Mouse (Mus musculus) hindbrain, embryonic 12.5 days (tissue): ENCODE results near the gene Cir1. TPM values are rescaled to one million over a fixed set of nuclear protein-coding genes. Genes with fewer than 3 reads are reported as not detected.

Source experiments
- ATAC-seq: fragments of 200-750 bp; cut with Nextera tagmentation; 2 replicates; pipeline ENCODE4 v1.8.0; 2017; ENCODE audit warnings: moderate TSS enrichment; ENCODE audit not compliant: low FRiP score
- H3K27ac ChIP-seq: fragments of 300-500 bp; sonication (generic); 2 replicates; pipeline ENCODE4 v1.5.1; 2016; ENCODE audit warnings: mild to moderate bottlenecking
- H3K27me3 ChIP-seq: fragments of 300-500 bp; sonication (generic); 2 replicates; pipeline ENCODE4 v1.6.1; 2016; ENCODE audit warnings: mild to moderate bottlenecking
- H3K36me3 ChIP-seq: fragments of 300-500 bp; sonication (generic); 2 replicates; pipeline ENCODE4 v1.6.1; 2016; ENCODE audit warnings: mild to moderate bottlenecking
- H3K4me1 ChIP-seq: fragments of 300-500 bp; sonication (generic); 2 replicates; pipeline ENCODE4 v1.6.1; 2016
- H3K4me2 ChIP-seq: fragments of 300-500 bp; sonication (generic); replicated peaks from 2 replicates; pipeline ENCODE4 v1.6.1; 2016; ENCODE audit warnings: mild to moderate bottlenecking
- H3K4me3 ChIP-seq: fragments of 300-500 bp; sonication (generic); 2 replicates; pipeline ENCODE4 v1.5.1; 2016; ENCODE audit warnings: mild to moderate bottlenecking
- H3K9ac ChIP-seq: fragments of 300-500 bp; sonication (generic); 2 replicates; pipeline ENCODE4 v1.6.1; 2016; ENCODE audit warnings: mild to moderate bottlenecking, moderate library complexity
- H3K9me3 ChIP-seq: fragments of 300-500 bp; sonication (generic); replicated peaks from 2 replicates; pipeline ENCODE4 v1.6.1; 2016; ENCODE audit warnings: mild to moderate bottlenecking
- WGBS: fragments of 180-500 bp; shearing (Covaris S2); methylation state at CpG from one replicate; pipeline ENCODE4 v1.1.7; 2016; 5-methylcytosine and 5-hydroxymethylcytosine counted together
- polyA plus RNA-seq: library from polyadenylated mRNA; unstranded; fragments of >200 nt; fragmentation: Nextera tagmentation; extraction: Ambion mirVana; gene quantifications from 2 replicates; pipeline ENCODE4 v1.2.1, GENCODE M21; 2016

Gene Cir1
- polyA plus RNA-seq, 1 experiment from 2014 or later: 28.4 TPM

GRCm38 (mm10) chr2:73338415-73338814 lies 25.9 kb upstream of the Cir1 start:
- Histone ChIP-seq H3K4me1 (no peaks in the 10 kb centered on the region), H3K4me2 (no peak overlapping the region), H3K9me3 (no peaks in the 10 kb centered on the region), H3K27ac (no peak overlapping the region), H3K4me3 (no peak overlapping the region), H3K36me3 (no peaks in the 10 kb centered on the region), H3K9ac (no peak overlapping the region), H3K27me3 (no peaks in the 10 kb centered on the region)
- ATAC-seq: no peak
- WGBS: 78% methylated on average over 8 of the region's 8 CpGs

- Histone ChIP-seq H3K36me3 (no peaks in the 10 kb centered on the region), H3K27ac (no peak overlapping the region), H3K9ac (no peak overlapping the region), H3K4me3 (no peak overlapping the region), H3K9me3 (no peaks in the 10 kb centered on the region), H3K4me2 (no peak overlapping the region), H3K27me3 (no peaks in the 10 kb centered on the region), H3K4me1 (no peaks in the 10 kb centered on the region)
- no peak for ATAC-seq
- 92% methylated on average over 3 of the region's 3 CpGs for WGBS
Observed at GRCm38 (mm10) chr2:73335949-73336348, 23.4 kb upstream of the Cir1 start.

GRCm38 (mm10) chr2:73325871-73326270 lies 13.4 kb upstream of the Cir1 start:
- H3K4me3 ChIP-seq: no peak overlapping the region
- no peak for ATAC-seq
- H3K9me3 ChIP-seq: no peaks in the 10 kb centered on the region
- no peaks in the 10 kb centered on the region for H3K27me3 ChIP-seq
- no peaks in the 10 kb centered on the region for H3K4me1 ChIP-seq
- WGBS: 83% methylated on average over 5 of the region's 5 CpGs
- H3K36me3 ChIP-seq: no peaks in the 10 kb centered on the region
- H3K9ac ChIP-seq: no peak overlapping the region
- no peak overlapping the region for H3K4me2 ChIP-seq
- H3K27ac ChIP-seq: no peak overlapping the region

DNA sequence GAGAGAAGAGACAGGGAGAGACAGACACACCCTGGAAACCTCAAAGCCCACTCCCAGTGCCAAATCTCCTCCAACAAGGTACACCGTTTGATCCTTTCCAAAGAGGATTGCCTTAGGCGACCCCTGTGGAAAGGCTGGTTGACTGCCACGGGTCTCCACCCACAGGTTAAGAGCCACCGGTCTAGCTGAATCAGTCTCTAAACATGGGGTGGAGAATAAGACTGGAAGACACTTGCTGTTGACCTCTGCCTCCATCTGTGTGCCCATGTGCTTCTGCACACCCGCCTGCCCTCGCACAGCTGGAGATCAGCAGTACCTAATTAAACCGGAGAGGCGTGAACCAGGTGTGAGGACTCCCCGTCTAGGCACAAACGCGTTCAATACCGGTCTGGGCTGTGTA lies 10.5 kb upstream of the Cir1 start:
- Histone ChIP-seq H3K4me2 (no peak overlapping the region), H3K27ac (no peak overlapping the region), H3K9me3 (no peaks in the 10 kb centered on the region), H3K4me1 (no peaks in the 10 kb centered on the region), H3K36me3 (no peaks in the 10 kb centered on the region), H3K4me3 (no peak overlapping the region), H3K27me3 (no peaks in the 10 kb centered on the region), H3K9ac (no peak overlapping the region)
- WGBS: 71% methylated on average over 12 of the region's 12 CpGs
- ATAC-seq: no peak

- Histone ChIP-seq H3K27ac (no peak overlapping the region), H3K9ac (no peak overlapping the region), H3K4me2 (no peak overlapping the region), H3K4me1 (no peaks in the 10 kb centered on the region), H3K4me3 (no peak overlapping the region), H3K9me3 (no peaks in the 10 kb centered on the region), H3K36me3 (no peaks in the 10 kb centered on the region), H3K27me3 (no peaks in the 10 kb centered on the region)
- WGBS: 91% methylated on average over 5 of the region's 5 CpGs
- no peak for ATAC-seq
Observed at GRCm38 (mm10) chr2:73319218-73319617, 6.7 kb upstream of the Cir1 start.

GRCm38 (mm10) chr2:73317426-73317825 lies 4.9 kb upstream of the Cir1 start:
- Histone ChIP-seq H3K36me3 (no peaks in the 10 kb centered on the region), H3K9ac (no peak overlapping the region), H3K27ac (no peak overlapping the region), H3K27me3 (no peaks in the 10 kb centered on the region), H3K4me3 (no peak overlapping the region), H3K4me1 (no peaks in the 10 kb centered on the region; the same call in 1 of the 2 replicates), H3K9me3 (no peaks in the 10 kb centered on the region), H3K4me2 (no peak overlapping the region)
- 94% methylated on average over 9 of the region's 9 CpGs for WGBS
- ATAC-seq: no peak

- no peak for ATAC-seq
- 0 out of 2 replicates have a peak, but pooled peaks cover 2% of the 10 kb centered on the region for H3K36me3 ChIP-seq
- no peaks in the 10 kb centered on the region for H3K9me3 ChIP-seq
- H3K27me3 ChIP-seq: no peaks in the 10 kb centered on the region
- no peak overlapping the region for H3K4me3 ChIP-seq
- H3K4me1 ChIP-seq: peaks cover 9% of the 10 kb centered on the region
- H3K27ac ChIP-seq: no peak overlapping the region
- no peak overlapping the region for H3K9ac ChIP-seq
- 92% methylated on average over 3 of the region's 3 CpGs for WGBS
- H3K4me2 ChIP-seq: no peak overlapping the region
Observed at GRCm38 (mm10) chr2:73314311-73314710, 1.8 kb upstream of the Cir1 start.

- Histone ChIP-seq H3K9me3 (no peaks in the 10 kb centered on the region), H3K36me3 (peaks cover 11% of the 10 kb centered on the region), H3K4me1 (peaks cover 9% of the 10 kb centered on the region), H3K4me3 (peak overlapping the region; percentile 87), H3K4me2 (peak overlapping the region; percentile 85), H3K9ac (peak overlapping the region; percentile 47; the same call in 1 of the 2 replicates), H3K27ac (no peak overlapping the region), H3K27me3 (no peaks in the 10 kb centered on the region)
- peak; percentile 55 for ATAC-seq
- WGBS: 47% methylated on average over 14 of the region's 14 CpGs
Observed at GRCm38 (mm10) chr2:73313117-73313501, 608 bp upstream of the Cir1 start.

DNA sequence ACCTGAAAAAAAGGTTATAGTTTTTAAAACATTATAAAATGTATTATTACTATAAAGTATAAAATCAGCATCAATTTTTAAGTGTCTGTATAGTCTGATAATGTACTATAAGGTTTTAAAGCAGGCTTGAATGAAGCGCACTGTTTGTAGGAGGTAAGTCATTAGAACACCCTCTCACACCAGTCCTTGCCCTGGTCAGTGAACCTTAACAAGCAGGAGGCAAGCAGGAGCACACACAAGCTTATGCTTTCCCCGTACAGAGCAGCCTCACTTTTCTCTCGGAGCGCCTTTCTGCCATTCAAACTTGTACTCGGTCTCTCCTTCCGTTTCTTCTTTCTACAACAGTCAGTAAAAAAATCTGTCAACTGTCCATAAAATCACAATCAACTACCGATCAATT lies 6.5 kb downstream of the Cir1 start:
- Histone ChIP-seq H3K36me3 (peaks cover 52% of the 10 kb centered on the region), H3K27ac (no peak overlapping the region), H3K4me3 (no peak overlapping the region), H3K4me1 (no peaks in the 10 kb centered on the region; the same call in 1 of the 2 replicates), H3K27me3 (no peaks in the 10 kb centered on the region), H3K9me3 (no peaks in the 10 kb centered on the region), H3K4me2 (no peak overlapping the region), H3K9ac (no peak overlapping the region)
- no peak for ATAC-seq
- 89% methylated on average over 7 of the region's 7 CpGs for WGBS

DNA sequence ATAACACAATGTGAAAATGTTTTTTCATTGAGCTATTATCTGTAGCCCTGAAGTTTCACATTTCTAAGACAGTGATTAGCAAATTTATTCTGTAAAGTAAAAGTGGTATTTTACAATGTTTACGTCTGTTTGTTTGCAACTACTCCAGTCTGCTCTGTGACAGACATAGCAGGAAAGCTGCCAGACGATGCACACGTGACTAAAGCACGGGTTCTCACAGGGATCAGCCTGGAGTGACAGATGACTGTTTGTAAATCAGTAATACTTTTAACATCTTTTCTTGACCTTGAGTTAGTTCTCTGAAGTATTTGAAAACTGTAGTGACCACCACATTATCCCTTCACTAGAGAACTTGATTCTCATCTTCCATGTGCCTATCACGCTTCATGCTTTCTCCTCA lies 8.0 kb downstream of the Cir1 start:
- H3K4me1 ChIP-seq: no peaks in the 10 kb centered on the region
- H3K9ac ChIP-seq: no peak overlapping the region
- H3K27ac ChIP-seq: no peak overlapping the region
- no peaks in the 10 kb centered on the region for H3K27me3 ChIP-seq
- H3K4me3 ChIP-seq: no peak overlapping the region
- no peaks in the 10 kb centered on the region for H3K9me3 ChIP-seq
- WGBS: 94% methylated on average over 5 of the region's 5 CpGs
- ATAC-seq: no peak
- peaks cover 57% of the 10 kb centered on the region for H3K36me3 ChIP-seq
- no peak overlapping the region for H3K4me2 ChIP-seq

DNA sequence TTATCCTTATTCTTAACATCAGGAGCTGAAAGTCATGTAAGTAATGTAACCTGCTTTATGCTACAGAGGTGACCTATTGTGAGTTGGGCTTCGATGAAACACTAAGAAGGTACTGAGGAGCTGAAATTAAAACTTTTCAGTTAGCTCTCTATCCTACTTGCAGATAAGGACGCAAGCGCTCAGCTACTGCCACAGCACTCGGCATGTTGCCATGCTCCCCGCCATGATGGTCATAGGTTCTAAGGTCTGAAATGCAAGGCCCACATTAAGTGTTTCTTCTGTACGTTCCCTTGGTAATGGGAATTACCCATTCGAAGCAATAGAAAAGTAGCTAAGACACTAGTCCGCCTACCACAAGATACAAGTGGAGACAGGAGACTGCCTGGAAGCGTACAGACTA lies 9.8 kb downstream of the Cir1 start:
- Histone ChIP-seq H3K9me3 (no peaks in the 10 kb centered on the region), H3K27ac (no peak overlapping the region), H3K9ac (no peak overlapping the region), H3K36me3 (peaks cover 46% of the 10 kb centered on the region), H3K27me3 (no peaks in the 10 kb centered on the region), H3K4me2 (no peak overlapping the region), H3K4me1 (no peaks in the 10 kb centered on the region), H3K4me3 (no peak overlapping the region)
- 95% methylated on average over 9 of the region's 9 CpGs for WGBS
- ATAC-seq: no peak

DNA sequence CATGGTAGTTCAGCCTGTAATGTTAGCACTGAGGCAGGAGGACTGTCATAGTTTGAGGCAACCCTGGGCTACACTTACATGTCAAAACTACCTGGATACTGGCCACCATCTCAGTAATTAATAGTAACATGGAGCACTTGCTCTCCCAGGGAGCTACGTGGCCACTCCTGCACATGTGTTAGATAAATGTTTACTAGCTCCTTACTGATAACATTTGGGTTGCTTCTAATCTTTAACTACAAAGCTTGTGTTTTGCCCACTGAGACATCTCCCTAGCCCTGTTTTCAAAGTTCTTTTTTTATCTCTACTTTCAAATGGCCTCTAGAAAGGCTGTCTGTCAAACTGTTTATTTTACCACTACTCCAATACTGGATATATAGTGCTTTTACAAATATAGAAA lies 10.5 kb downstream of the Cir1 start:
- Histone ChIP-seq H3K36me3 (peaks cover 40% of the 10 kb centered on the region), H3K4me1 (no peaks in the 10 kb centered on the region), H3K4me2 (no peak overlapping the region), H3K27me3 (no peaks in the 10 kb centered on the region), H3K27ac (no peak overlapping the region), H3K9me3 (no peaks in the 10 kb centered on the region), H3K4me3 (no peak overlapping the region), H3K9ac (no peak overlapping the region)
- WGBS: 89% methylated on average over 1 of the region's 1 CpGs
- no peak for ATAC-seq

- Histone ChIP-seq H3K9ac (no peak overlapping the region), H3K4me2 (no peak overlapping the region), H3K9me3 (no peaks in the 10 kb centered on the region), H3K4me3 (no peak overlapping the region), H3K27me3 (no peaks in the 10 kb centered on the region), H3K36me3 (peaks cover 25% of the 10 kb centered on the region; the same call in 1 of the 2 replicates), H3K4me1 (no peaks in the 10 kb centered on the region), H3K27ac (no peak overlapping the region)
- 79% methylated on average over 3 of the region's 3 CpGs for WGBS
- ATAC-seq: no peak
Observed at GRCm38 (mm10) chr2:73298841-73299240, 13.7 kb downstream of the Cir1 start.
